Mouse (Mus musculus) 3134 (cell line): ENCODE data around the gene Trim16.

Source experiments
- DNase-seq: peaks from one replicate; pipeline ENCODE4 v3.0.0-alpha.2; 2011; ENCODE audit warnings: low spot score; ENCODE audit not compliant: insufficient read length; ENCODE audit errors: extremely low read depth

The Trim16 gene

DNA sequence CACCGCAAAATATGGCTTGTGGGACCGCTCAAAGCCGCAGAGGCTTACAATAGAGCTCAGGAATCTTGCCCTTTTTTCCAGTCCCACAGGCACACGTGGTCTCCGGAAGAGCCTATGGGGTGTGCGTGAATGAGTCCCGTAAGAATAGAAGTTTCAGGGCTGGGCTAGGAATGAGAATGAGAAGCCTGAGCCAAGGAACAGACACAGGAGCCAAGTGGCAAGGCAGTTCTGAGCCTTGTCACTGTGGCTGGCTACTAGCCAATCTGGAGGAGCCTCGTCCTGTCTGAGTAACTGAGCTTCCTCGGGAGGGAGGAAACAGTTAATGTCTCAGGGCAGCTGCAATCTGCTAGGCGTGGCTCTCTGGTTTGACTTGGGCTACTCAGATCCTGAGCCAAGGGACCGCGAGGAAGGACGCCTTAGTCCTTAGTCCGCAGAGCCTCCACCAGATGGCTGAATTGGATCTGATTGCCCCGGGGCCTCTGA is at the start of gene Trim16:
Gene Trim16, plus strand, starts transcription at position 173 of the 483 bp plus-strand sequence.
- peak; percentile 88 for DNase-seq

DNA sequence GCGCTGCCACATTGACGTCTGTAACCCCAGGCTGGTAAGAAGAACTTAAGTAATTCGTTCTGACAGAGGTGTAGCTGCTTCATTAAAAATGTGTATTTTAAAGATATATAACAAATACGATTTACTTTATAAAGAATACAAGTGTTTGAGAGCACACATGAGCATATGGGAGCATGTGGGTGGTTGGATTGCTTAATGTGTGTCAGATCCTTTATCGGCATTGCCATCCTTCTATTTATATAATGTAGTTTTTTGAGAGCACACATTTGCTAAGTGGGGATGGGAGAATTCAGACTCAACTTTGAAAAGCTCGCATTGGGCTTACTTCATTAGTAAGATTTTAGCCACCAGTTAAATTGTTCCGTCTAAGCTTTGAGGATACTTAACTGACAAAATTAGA is 43.5 kb upstream of the Trim16 start:
- no peak for DNase-seq

DNA sequence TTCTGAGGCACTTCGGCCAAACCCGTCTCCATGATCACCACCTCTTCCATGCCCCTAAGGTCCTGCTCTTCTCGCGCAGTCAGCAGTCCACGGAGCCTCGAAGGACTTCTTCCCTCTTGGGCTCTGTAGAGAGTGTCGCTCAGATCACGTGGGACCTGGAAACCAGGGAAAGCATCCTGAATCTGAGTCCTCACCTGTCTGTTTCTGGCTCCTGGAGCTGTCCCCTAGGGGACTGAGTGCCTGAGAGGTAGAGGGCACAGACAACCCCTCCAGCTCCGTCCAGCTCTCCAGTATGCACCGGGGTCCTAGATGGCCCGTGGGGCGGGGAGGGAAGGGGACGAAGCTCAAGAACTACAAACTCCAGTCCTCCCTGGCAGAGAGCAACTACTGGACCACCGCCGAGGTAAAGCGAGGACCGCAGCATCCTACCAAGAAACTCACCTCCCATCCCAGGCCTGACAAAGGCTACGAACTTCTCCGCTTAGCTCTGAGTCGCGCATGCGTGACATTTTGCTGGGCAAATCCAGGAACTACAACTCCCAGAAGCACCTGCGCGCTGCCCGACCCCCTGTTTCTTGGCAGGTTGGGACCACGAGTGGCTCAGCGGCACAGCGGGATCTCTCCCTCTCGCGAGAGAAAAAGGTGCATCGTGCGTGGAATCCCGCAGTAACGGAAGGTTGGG is 31.0 kb upstream of the Trim16 start, which contains the start of gene Zfp286:
Gene Zfp286, minus strand, starts transcription at position 528 of the 682 bp plus-strand sequence.
- DNase-seq: no peak

DNA sequence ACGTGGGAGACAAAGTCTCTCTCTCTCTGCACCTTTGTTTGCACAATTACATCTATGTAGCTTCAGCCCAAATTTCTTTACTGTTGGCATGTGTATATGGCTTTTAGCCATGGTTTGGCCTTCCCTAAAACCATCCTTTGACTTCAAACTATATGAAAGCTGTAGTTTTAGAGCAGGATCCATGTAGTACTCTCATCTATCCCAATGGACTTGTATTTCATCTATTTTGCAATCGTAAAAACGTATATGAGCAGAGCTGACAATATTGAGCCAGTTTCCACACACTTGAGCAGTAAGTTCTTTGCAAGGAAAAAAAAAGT is 30.5 kb upstream of the Trim16 start:
- DNase-seq: no peak

DNA sequence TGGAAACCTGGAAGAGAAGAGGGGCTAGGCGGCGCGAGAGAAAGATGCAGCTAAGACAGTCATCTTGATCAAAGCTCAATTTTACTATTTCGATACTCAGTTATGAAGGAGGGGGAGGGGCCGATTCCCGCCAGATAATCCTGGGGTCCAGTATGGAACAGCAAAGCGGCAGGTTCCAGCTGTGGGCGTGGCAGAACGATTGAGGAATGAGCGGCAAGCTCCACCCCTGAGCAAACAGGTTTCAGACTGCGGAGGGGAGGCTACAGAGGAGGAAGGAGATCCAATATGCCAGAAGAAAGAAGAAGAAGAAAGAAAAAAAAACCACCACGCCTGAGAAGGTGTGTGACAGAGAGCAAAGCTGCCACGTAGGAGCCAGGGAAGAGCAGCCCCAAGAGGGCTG is 15.9 kb upstream of the Trim16 start:
- DNase-seq: no peak

DNA sequence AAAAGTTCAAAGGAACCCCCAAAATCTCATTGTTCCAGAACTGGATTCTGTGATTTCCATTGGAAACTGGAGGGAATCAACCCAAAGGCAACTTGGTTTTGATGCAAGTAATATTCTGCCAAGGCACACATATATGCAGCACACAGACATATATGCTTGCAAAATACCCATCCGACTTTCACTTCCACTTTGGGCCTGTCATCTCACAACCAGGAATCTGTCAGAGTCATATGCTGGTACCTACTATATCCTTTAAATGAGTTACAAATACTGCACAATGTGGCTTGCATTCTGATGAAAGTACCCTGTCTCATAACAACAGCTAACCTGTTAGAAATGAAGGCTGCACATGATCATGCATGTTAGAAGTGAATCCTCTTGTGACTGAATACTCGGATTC is 12.1 kb upstream of the Trim16 start:
- DNase-seq: no peak

DNA sequence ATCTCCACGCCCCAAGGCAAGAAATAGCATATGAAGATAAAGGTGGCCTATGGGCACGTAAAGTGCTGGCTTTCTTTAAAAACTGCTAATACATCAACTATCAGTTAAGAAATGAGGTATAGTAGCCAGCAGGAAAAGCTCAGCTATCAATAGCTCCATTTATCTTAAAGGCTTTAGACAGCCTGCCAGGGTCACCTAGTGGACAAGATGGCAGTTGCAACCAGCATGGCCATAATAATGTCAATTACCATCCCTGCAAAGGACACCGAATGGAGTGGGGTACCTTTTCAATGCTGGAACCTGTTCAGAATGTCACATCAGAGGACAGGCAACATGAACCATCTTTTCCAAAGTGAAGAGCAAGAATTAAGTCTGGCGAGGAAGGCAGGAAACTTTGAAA is 10.8 kb upstream of the Trim16 start:
- DNase-seq: no peak

DNA sequence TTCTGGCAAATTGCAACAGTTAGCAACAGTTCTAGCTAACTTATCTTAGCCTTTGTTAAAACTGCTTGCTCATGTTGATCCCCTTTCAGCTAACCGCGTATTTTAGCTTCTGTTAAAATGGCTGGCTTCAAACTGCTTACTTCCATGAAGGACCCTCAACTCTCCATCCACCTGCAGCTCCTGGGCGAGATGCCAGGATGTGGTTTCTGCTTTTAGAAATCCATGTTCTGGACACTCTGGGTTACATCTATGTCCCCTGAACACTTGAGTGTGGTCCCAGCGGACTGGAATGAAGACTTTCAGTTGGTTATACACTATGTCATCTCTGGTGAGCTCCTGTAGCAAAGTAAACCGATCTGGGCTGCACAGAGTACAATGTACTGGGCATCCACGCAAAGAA is 7.8 kb upstream of the Trim16 start:
- no peak for DNase-seq

DNA sequence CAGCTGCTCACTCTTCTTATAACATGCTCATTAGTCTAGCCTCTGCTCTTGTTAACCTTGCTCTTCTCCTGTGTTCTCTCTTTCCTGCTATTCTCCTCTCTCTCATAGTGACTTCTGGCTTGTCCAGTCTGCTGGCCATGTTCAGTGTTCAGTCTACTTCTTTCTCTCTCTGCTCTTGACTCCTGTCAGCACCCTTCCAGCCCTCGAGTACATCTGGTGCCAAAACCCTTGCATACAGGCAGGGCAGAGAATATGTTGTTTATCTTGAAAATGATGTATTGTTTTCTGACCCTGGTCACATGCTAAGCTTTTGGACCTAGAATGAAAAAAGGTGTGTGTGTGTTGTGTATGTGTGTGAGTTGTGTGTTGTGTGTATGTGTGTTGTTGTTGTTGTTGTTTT is 6.5 kb upstream of the Trim16 start:
- no peak for DNase-seq

DNA sequence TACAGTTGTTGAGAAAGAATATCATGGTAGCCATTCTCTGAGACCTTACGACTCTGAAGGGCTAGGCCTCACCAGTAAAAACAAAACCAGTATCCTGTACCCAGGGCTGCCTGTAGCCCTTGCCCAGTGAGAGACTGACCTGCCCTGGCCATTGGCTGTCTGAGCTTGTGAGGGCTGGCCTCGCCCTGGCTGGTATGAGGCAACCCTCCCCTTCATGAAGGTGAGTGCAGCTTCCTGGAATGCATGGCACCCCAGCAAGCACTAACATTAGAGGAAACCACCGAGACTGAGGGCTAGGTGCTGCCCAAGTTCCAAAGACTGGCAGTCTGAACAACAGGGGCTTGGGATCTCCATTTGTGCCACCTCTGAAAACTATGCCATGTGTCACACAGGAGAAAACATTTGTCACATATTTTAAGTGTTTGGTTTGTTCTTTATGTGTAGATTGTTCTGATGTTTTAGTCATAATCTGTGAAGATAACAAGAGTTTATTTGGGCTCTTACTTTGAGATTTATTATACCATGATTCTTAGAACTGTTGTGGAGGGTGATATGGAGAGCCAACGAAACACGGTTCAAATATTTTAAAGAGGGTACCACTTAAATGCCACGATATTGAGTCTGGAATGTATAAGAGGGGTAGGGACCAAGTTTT is 5.9 kb upstream of the Trim16 start:
- peak; percentile 67 for DNase-seq

DNA sequence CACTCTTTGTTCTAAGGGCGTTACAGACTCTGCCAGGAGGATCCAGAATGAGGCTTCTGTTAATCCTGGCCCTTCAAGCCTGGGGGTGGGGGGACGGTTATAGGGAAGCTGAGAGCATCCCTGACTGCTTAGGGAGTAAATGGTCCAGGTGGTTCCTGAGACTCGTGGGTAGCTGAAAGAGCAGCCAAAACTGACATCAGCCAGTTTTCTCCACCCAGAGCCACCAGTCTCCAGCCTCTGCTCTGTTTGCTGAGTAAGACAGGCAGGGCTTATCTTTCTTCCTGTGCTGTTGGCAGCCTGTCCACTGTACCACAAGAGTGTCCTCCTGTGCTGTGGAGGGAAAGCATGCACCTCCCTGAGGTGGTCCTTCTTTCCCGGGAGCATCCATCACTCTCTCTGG is 5.4 kb upstream of the Trim16 start:
- DNase-seq: peak; percentile 20

DNA sequence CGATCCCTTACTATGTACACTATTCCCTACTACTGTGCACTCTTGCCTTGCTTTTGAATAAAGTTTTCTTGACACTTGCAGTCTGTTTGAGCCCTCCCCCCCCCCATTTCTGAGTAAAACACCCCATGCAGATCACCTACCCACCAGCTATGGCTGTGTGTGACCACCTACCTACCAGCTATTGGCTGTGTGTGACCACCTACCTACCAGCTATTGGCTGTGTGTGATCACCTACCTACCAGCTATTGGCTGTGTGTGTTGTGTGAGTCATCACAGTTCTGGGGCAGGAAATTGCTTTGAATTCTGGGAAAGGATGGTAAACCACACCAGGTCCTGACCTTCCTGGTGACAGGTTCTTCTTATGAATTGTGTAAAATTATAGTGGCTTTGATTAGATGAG is 4.6 kb upstream of the Trim16 start:
- DNase-seq: peak; percentile 22

DNA sequence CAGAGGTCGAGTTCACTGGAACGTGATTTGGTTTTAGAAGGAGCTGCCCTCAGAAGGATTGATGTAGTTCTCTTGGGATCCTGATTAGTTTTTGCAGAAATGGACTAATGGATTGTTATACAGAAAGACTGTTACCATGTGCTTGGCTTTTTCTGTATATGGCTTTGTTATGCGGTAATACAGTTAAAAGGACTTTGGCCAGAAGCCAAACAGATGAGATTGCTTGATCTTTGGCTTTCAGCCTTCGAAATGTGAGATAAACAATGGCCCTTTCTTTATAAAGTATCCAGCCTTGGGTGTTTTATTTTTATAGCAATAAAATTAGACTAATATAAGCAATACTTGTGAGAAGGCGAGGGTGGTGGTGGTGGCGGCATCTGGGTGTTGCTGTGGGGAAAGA is 3.4 kb upstream of the Trim16 start:
- DNase-seq: no peak

DNA sequence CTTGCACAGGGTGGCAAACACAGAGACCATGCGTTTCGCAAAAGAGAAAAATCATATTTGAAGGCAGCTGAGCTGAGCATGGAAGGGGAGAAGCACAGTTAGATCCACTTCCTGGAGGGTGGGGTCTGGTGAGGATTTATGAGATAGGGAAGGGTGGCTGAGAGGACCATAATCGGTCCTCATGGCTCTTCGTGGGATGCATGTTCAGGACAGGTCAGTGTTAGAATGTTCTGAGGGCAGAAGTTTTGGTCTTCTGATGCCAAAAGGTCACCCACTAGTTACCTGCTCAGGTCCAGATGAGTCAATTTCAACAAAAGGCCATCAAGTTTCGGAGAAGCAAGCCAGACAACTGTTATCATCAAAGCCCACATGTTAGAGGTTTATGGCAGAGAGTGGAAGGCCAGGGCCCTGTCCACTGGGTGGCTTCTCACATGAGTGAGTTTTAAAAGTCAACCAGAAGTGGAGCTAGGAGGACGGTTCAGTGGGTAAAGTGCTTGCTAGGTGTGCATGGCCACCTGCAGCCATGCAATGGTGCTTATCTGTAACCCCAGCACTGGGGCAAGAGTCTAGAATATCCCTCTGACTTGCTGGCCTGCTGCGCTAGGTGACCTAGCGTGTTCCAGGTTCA is 858 bp upstream of the Trim16 start:
- no peak for DNase-seq

DNA sequence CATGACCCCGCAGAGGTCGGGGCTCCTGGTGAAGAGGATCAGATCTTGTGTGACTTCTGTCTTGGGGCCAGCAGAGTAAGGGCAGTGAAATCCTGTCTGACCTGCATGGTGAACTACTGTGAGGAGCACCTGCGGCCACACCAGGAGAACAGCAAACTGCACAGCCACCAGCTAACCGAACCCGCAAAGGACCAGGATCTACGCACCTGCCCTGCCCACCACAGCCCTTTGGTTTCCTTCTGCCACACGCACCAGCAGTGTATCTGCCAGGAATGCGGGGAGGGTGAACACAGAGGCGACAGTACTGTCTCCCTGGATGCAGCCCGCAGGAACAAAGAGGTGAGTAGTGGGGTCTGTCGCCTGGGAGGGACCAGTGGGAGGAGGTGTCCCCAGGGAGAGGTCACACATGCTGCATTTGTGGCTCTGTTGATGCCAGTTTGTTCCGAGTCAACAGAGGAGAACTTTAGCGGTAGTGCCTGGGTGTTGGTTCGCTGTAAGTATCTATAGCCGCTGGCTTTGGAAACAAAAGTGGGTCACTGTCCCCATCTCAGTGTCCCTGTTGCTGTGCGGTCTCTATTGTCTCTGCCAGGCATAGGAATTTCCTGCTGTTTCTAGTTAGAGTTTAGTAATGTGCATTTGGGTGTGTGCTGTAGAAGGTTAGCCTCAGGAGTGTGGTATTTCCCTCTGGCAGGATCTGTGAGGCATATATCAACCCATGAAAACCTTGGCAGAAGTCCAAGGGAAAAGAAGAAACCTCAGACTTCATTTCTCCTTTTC is 818 bp downstream of the Trim16 start:
- no peak for DNase-seq

DNA sequence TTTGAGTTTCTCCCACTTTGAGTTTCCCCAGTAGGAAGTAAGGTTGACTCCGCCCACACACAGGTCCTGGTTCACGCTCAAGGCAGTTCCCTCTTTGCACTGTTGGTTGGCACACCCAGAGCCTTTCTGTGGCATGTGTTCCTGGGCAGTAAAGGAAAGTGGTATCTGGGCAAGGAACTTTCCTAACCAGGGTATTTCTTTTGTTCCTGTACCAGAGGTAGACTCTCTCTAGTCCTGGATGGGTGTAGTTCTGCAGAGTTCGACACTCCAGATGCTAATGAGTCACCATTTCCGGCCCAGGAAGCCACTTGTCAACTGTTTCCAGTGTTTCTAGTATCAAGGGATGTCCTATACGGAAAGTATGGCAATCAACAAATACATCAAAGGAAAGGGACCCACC is 1.9 kb downstream of the Trim16 start:
- DNase-seq: peak; percentile 63

DNA sequence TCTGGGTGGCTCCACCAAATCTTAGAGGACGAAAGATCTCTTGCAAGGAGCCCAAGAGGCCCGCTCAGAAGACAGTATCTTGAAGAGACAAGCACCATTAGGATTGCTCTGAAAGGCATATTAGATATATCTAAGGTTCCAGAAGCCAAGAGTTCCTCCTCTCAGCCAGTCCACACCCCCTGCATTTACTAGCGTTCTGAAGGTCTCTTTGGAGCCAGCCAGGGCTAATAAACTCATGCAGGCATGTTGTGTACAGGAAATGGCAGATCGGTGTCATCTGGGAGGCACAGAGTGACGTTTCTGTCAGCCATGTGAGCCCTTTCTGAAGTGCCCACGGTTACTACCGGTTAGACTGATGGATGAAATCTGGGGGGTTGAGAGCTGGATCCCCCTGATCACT is 4.2 kb downstream of the Trim16 start:
- no peak for DNase-seq

DNA sequence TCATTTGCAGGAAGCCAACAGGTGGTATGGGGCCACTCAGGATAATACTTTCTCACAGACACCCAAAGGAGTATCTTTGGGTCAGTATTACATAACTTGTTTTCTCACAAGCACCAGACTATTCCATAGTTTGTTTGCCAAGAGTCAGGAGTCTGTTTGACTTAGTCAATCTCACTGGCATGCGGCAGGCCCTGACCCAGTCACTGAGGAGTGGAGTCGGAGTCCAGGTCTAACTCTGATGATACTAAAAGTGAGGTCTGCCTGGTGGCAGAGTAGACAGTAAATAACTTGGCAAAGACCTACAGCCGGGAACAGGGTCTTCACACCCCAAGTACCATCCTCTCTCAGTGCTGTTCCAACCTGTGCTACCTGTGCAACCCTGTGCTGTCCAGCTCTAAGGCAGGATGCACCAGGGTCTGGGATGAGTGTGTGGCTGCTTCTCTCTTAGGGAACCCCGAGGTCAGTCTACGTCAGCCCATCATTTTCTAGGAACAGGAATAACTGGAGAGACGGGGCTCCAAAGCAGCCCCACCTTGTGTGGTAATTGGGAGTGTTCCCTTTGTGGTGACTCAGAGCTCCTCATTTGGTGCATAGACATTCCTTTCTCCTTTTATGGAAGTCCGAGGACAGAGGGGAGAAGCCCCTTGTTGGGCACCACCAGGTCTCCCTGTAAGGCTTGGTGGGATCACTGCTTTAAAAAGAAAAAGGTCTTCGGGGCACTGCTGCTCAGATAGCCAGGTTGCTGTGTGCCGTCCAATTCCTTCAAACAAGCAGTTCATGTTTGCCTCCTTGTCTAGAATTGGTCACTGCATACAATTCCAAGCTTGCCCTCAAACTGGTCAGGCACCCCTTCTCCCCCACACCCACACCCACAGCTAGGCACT is 5.4 kb downstream of the Trim16 start:
- peak; percentile 11 for DNase-seq

DNA sequence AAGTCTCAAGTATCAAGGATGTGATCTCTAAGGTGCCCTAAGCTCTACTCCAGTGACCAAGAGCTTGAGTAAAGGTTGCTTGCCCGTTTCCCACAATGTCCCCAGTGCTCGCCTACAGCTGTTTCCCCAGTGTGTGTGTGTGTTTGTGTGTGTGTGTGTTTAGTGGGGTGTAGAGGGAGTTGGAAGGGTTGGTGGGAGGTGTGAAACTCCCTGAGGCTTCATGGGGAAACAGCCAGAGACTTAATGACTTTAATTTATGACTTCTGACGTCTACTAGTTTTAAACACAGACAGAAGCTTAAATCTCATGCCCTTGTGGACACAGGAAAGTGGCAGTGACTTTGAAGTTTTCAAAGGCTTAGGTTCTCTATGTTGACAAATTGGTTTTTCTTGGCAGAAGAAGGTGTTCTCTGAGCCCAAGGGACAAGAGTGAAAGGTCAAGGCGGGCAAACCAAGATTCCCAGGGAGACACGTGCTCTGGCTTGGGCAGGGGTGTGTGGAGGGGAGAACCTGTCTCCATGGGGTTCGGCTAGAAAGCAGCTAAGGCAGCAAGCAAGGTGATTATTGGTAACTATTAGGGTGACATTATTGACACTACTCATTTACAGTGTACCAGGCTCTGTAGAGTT is 6.2 kb downstream of the Trim16 start:
- DNase-seq: no peak

DNA sequence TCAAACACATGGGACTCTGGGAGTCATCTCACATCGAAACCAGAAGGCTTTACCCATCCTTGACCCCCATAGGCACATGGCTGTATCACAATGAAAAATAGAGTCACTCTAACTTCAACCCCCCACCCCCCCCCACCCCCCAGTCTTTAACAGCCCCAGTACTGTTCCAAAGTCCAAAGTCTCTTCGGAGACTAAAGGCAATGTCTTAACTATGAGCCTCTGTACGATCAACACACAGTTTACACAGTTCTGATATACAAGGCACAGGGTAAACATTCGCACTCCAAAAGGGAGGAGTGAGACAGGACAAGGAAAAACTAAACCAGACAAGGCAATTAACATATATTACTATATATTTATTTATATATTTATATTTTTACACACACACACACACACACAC is 7.1 kb downstream of the Trim16 start:
- no peak for DNase-seq
